9 mouse cellular contexts compared by ENCODE assay signal in the genomic region with DNA sequence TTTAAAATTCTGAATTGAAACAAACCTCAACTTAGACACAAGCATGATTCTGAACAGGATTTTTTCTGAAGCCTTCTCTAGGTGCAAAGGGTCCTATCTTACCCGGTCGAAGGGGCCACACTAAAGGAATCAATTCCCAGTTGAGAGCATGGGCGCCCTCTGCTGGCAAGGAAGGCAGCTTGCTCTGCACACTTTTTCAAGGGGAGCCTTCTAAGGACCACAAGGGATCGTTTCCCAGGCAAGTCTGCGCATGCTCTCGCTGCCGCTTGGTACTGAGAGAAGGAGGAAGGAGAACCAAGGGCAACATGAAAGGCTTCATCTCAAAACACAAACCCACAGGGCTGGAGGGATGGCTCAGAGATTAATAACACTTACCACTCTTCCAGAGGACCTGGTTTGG. TPM values are rescaled to one million over a fixed set of nuclear protein-coding genes. Genes with fewer than 3 reads are reported as not detected.
DNase-seq lines count a peak whose midpoint lies in the region; ATAC-seq and TF ChIP-seq lines count a peak whose summit lies in the region.
"Had no signal": no experiment of that assay in that cellular context is flagged by ENCODE, and none has a peak within 500 bp of the region (broad histone marks: within the 10 kb centered on the region; RNA-seq: fewer than 3 reads in every experiment).

No protein-coding gene starts in this region.

- no peak overlapping the region for H3K4me3 ChIP-seq in layer of hippocampus, adult 2 months

- TF ChIP-seq CTCF in layer of hippocampus, adult 2 months (conservative IDR thresholded peaks at IDR 0.05) = peak; percentile 83

- no peak overlapping the region for H3K27ac ChIP-seq in layer of hippocampus, adult 2 months

- peak; percentile 37 to 42; a peak in 1 of 4 replicates for ATAC-seq in hematopoietic stem cell, adult 5-6 weeks (replicated peaks in 1 of 2; ENCODE audit: insufficient read depth in 1 of 2, low FRiP score in 2 of 2, low TSS enrichment in 1 of 2, low read depth in 1 of 2, poor library complexity in 2 of 2, severe bottlenecking in 2 of 2)
- ATAC-seq: Patski had no signal

- peak; percentile 12 for DNase-seq in gastrocnemius, adult 18-20 months (ENCODE audit: low spot score)
- no peak for DNase-seq in gastrocnemius, adult 8-10 months (ENCODE audit: low spot score in 2 of 2)
- DNase-seq in adrenal gland, adult 2 months = peak; percentile 26
- DNase-seq in embryo, embryonic 9.5 days (ENCODE audit: extremely low spot score) = peak; percentile 75
- peak; percentile 55 to 67 for DNase-seq in layer of hippocampus, adult 2 months (ENCODE audit: low spot score in 2 of 2)
- peak; percentile 26 for DNase-seq in lung, postnatal 25 days (ENCODE audit: low spot score)
- peak; percentile 88 for DNase-seq in right cerebral cortex, postnatal 14 days

RNA-seq across cellular contexts. Expression of a gene that starts 8.9 kb away (rescaled TPM):
- not detected for total RNA-seq in gastrocnemius, adult 18-20 months (2021)
- total RNA-seq in gastrocnemius, adult 8-10 months (2022) = under 1 TPM in 1 of 4 experiments, not detected in 3; 0.34 TPM
- not detected for total RNA-seq in adrenal gland, adult 2 months (2021)
- 0.24 and 0.36 TPM in 2 replicates for polyA plus RNA-seq in adrenal gland, adult 2 months (2012; rRNA removed)
- not detected in 2 replicates for total RNA-seq in hematopoietic stem cell, adult 5-6 weeks (2017)
- total RNA-seq in layer of hippocampus, adult 2 months (2021) = not detected

RNA-seq across cellular contexts. Expression of a gene that starts 48.7 kb away (rescaled TPM):
- total RNA-seq in gastrocnemius, adult 18-20 months (2021) = under 1 TPM; 0.33 to 0.39 TPM
- total RNA-seq in gastrocnemius, adult 8-10 months (2022) = under 1 TPM; 0.27 to 0.35 (median 0.33) TPM
- total RNA-seq in adrenal gland, adult 2 months (2021) = 10 to 100 TPM; 12.3 to 12.4 TPM
- polyA plus RNA-seq in adrenal gland, adult 2 months (2012; rRNA removed) = 4.1 and 6.4 TPM in 2 replicates
- total RNA-seq in hematopoietic stem cell, adult 5-6 weeks (2017) = not detected in 2 replicates
- total RNA-seq in layer of hippocampus, adult 2 months (2021) = under 1 TPM; 0.28 to 0.69 TPM

Comparison
In these comparisons a context has a peak if more than half of its experiments do, and no peak if none do; other contexts are left out.
1. DNase-seq: peak in gastrocnemius, adult 18-20 months (single experiment), adrenal gland, adult 2 months (single experiment), embryo, embryonic 9.5 days (single experiment), layer of hippocampus, adult 2 months (2 of 2), lung, postnatal 25 days (single experiment) and right cerebral cortex, postnatal 14 days (single experiment); none in gastrocnemius, adult 8-10 months (0 of 2).
2. RNA of a gene that starts 48.7 kb away (total RNA-seq): 12.3 to 12.4 TPM in adrenal gland, adult 2 months; 0.28 to 0.69 TPM in layer of hippocampus, adult 2 months, 0.33 to 0.39 TPM in gastrocnemius, adult 18-20 months, 0.27 to 0.35 TPM in gastrocnemius, adult 8-10 months and not detected in hematopoietic stem cell, adult 5-6 weeks; every median in the first group is over 4 times any median in the second.